Mouse (Mus musculus): ENCODE data around the gene 6430548M08Rik. TPM values are rescaled to one million over a fixed set of nuclear protein-coding genes. Genes with fewer than 3 reads are reported as not detected.

Gene 6430548M08Rik
- total RNA-seq (2023) = 219 and 258 TPM in 2 replicates

GRCm38 (mm10) chr8:120113758-120114255 lies at the start of gene 6430548M08Rik:
Gene 6430548M08Rik (plus strand): TSS chr8:120114152.

GRCm38 (mm10) chr8:120101068-120101972 lies 12.6 kb upstream of the 6430548M08Rik start, which contains the start of gene Zdhhc7:
Gene Zdhhc7 (minus strand): TSS chr8:120101482.

GRCm38 (mm10) chr8:120177318-120178123 lies 63.6 kb downstream of the 6430548M08Rik start, which contains the start of gene Fam92b:
Gene Fam92b (minus strand): TSS chr8:120177466.

Other genes with a start within 250 kb of the 6430548M08Rik start
- gene Usp10, start 203.8 kb upstream of the 6430548M08Rik start, total RNA-seq (2023) = 13.7 and 16.1 TPM in 2 replicates
- gene Gm20388, start 203.3 kb upstream of the 6430548M08Rik start, total RNA-seq (2023) = 6.4 and 17.4 TPM in 2 replicates
- 103 and 118 TPM in 2 replicates for gene Crispld2, start 121.7 kb upstream of the 6430548M08Rik start, total RNA-seq (2023)
- gene Zdhhc7, start 12.7 kb upstream of the 6430548M08Rik start, total RNA-seq (2023) = 50.3 and 71.0 TPM in 2 replicates
- gene Fam92b, start 63.3 kb downstream of the 6430548M08Rik start, total RNA-seq (2023) = not detected in 2 replicates
- gene Gse1, start 114.3 kb downstream of the 6430548M08Rik start, total RNA-seq (2023) = 43.1 and 45.8 TPM in 2 replicates

Measured in neutrophil, adult 65 days (primary cell).